Mouse (Mus musculus): Measurements from ENCODE around the gene Supt5.

DNA sequence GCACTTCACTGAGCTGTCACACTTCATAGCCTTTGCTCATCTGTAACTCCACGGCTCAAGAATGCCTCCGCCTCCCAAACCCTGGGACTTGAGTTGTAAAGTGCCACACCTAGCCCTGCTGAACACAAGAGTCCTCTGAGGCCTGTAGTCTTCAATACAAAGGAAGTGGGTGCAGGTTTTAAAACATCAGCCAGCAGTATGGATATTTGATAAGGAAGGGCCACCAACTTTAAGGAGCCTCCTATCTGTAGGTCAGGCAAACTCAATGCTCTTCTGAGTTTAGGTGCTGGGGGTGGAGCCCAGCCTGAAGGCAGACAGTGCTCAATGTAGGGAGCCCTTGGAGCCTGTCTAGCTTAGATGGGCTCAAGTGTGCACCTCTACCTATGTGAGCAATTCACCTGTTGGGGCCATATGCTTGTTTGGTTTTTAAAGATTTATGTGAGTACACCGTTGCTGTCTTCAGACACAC lies 15.6 kb upstream of the Supt5 start:
- TF ChIP-seq POLR2A (IDR thresholded peaks at IDR 0.05; ENCODE audit: low read depth, low read length) (no peak), CTCF (IDR thresholded peaks at IDR 0.05; ENCODE audit: borderline replicate concordance, insufficient read depth, low read length) (no peak)

Data from embryonic fibroblast, embryonic 13.5 days (primary cell).